Mouse (Mus musculus) thymus, adult 18-20 months (tissue): ENCODE data around the gene Lhfpl3.

Experiments
- DNase-seq, 2 experiments: peaks; one replicate each; pipeline ENCODE4 v3.0.0; 2022; ENCODE audit warnings: mixed read lengths in 2 of 2

The Lhfpl3 gene

DNA sequence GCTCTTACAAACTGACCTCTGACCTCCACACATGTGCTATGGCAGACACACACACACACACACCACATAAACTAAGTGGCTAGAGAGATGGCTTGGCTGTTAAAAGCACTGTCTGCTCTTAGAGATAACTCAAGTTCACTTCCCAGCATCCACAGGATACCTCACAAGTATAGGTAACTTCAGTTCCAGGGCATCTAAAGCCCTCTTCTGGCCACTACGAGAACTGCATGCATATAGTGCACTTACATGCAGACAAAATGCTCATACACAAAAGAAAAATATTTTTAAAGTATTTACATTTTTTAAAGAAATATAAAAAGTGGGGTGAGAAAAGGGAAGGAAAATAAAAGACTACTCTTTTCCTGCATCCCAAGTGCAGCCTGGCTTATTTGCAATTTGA lies 408.6 kb downstream of the Lhfpl3 start:
- no peak for DNase-seq

GRCm38 (mm10) chr5:23165947-23166350 lies 420.1 kb downstream of the Lhfpl3 start:
- no peak for DNase-seq

DNA sequence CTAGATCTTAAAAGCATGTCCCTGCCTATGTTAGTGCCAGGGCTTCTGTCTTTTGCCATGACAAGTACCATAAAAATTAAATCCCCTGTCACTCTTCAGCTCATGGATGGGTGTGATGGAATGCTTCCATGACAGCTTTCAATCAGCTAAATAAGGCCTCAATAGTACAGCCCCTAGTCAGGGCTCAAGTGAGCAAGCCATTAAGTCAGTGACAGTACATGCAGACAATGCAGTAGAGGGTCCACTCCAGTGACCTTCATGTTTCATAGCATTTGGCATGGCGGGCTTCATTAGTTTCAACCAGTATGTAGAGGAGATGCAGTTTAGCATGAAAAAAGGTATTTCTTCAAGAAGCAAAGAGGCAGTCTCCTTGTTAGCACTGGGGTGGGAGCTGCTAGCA lies 420.8 kb downstream of the Lhfpl3 start:
- DNase-seq: no peak

DNA sequence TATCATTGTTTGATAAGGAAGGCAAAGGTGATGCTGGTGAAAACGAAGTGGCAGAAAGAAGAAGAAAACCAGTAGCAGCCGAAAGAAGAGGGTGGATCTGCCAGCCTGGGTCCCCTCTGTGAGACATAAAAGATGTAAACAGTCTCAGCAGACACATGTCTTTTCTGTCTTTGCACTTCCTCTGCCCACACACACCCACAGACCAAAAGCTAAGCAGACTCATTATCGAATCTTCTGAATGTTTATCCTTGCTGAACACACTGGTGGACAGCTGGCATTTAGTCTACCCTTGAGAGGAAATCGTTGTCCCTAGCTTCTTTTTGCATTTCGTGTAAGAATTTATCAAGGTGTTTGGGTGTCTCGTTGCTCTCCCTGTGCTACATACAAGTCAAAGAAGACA lies 443.8 kb downstream of the Lhfpl3 start:
- DNase-seq: no peak

GRCm38 (mm10) chr5:23196879-23197278 lies 451.0 kb downstream of the Lhfpl3 start:
- no peak for DNase-seq

DNA sequence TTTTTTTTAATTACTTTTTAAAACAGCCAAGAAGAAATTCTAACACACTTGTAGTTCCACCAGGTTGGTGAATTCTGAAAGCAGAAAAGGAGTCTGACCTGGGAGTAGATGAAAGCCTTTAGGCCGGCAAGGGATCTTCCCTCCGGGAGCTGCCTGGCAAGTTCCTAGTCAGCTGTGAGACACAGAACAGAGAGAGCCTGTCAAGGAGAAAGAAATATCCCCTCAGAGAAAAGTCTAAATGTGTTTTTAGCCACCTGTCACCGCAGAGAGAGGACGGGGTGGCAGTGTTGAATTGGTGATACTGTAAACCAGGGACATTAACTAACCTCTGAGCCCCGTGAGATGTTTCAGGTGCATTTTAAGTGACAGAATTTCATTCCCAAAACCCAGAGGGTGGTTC lies 467.2 kb downstream of the Lhfpl3 start:
- DNase-seq: no peak

DNA sequence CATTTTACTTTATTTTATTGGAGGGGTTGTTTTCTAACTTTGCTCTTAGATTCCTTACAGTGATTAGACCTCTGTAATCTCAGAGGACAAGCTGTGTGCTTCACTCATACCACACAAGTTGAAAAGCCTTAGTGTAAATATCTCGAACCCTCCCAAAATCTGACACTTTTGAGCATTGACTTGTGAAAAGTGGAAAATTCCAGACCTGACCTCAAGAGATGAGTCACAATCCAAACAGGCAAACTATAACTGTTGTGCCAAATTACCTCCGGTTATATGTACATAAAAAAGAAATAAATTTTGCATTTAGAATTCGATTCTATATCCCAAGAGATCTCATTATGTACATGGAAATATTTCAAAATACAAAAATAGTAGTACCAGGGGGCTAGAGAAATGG lies 468.8 kb downstream of the Lhfpl3 start:
- DNase-seq: no peak

DNA sequence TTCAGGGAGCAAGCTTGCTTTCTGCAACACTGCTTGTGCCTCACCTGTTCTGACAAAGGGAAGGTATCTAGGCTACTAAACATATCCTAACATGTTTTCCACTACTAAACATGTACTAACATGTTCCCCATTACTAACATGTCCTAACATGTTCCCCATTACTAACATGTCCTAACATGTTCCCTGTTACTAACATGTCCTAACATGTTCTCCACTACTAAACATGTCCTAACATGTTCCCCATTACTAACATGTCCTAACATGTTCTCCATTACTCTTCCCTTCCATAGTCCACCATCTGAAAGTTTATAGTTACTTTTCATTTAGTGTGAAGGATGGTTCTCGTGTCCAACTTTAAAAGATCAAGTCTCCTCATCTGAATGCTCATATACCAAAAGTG lies 473.8 kb downstream of the Lhfpl3 start:
- DNase-seq: no peak

DNA sequence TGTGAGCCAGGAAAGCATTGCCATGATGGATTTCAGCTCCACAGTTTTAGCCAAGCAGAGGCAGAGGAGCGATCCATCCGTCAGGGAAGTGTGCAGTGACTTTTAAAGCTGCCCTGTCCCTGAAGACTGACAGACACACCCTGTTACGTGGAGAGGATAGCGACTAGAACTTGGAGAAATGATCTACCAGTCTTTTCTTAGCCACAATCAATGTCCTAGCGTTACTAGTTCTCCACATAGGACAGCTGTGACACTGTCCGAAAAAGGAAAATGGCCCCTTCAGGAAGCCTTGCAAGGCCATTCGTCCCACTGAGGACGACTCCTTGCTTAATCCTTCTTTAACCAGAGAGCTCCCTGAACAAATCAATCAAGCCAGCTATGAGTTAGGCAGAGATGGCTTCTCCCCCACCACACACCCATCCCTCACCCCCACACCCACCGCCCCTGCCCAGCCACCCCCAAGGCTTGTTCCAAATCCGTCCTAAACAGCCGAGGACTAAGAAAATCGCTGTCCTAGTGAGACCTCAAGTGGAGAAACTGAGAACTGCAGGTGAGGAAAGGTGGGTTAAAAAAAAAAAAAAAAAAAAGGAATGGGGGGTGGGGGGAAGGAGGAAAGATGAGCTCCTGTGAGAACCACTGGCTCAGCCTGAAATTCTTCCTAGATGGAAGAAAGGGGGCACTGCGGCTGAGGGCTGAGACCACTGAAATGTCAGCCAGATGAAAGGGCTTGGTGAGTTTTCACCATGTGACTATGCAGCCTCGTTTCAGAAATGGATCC lies 479.1 kb downstream of the Lhfpl3 start:
- no peak for DNase-seq

- no peak for DNase-seq
These were observed 479.8 kb downstream of the Lhfpl3 start for GRCm38 (mm10) chr5:23225621-23226020.

GRCm38 (mm10) chr5:23226753-23227152 lies 480.9 kb downstream of the Lhfpl3 start:
- no peak for DNase-seq

DNA sequence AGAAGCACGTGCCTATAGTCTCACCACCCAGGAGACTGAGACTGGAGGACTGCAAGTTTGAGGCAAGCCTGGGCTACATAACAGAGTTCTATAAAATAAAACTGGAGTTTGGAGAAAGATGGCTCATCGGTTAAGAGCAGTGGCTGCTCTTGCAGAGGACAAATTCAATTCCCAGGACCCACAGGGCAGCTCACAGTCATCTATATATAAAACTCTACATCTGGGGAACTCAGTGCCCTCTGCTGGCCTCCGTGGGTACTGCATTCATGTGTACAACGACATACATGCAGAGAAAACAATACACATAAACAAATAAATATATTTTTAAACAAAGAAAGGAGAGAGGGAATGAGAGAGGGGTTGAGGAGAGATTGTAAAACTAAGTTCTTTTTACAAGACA lies 501.1 kb downstream of the Lhfpl3 start:
- no peak for DNase-seq

- no peak for DNase-seq
These were observed 501.9 kb downstream of the Lhfpl3 start for GRCm38 (mm10) chr5:23247784-23248183.

DNA sequence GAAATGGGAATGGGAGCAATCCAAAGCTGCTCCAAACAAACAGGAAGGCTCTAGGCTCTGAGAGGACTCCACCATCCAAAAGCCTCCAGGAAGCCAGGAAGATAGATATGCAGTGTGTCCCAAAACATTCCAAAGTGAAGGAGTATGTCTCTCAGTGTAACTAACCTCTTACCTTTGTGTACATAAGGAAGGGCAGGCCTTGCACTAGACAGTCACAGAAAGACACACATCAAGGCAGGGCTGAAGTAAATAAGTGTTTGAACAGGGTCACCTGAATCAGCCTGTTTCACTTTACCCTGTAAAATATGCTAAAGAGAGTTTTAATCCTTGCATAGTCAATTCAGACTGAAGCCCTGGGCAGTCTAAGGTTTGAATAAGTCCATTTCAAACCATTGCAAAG lies 502.4 kb downstream of the Lhfpl3 start:
- no peak for DNase-seq

DNA sequence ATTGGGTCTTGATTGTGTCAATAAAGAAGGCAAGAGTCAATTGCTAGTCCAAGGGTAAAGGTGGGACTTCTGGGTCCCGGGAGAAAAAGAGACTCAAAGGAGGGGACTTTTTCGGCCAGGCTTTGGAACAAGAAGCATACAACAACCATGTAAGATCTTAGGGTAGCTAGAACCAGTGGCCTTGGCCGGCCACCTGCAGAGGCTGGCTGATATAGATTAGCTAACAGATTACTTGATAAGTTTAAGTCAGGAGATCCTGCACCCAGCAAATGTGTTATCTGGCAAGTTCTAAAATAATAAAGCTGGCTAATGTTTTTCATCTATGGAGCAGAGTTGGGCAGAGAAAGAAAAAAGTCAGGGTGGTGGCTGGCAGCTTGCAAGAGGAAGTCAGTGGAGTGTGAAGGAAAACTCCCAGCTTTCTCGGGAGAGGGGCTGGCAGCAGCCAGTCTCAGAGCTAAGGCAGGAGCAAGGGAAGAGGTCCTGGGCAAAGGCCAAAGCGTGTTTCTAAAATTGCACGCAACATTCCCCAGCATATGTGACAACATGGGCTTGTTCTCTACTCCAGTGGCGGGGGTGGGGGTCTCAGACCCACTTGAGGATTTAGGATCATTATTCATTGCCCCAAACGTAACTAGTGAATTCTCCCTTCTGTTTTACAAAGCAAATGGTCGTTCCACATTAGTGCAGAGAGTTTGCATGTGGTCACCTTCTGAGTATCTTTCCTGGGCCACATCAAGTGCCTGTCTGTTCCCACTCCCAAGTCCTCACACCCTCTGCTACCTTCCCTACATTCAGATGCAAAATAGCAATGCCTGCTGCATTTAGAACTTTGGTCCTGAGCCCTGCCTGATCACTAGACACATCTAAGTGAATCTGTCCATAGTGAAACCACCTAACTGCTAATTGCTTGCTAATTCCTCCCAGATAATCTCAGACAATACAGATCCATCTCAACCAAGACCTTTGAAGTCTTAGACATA lies 504.3 kb downstream of the Lhfpl3 start:
- no peak for DNase-seq

GRCm38 (mm10) chr5:23251462-23252224 lies 505.8 kb downstream of the Lhfpl3 start:
- DNase-seq: peak; percentile 27 to 32

DNA sequence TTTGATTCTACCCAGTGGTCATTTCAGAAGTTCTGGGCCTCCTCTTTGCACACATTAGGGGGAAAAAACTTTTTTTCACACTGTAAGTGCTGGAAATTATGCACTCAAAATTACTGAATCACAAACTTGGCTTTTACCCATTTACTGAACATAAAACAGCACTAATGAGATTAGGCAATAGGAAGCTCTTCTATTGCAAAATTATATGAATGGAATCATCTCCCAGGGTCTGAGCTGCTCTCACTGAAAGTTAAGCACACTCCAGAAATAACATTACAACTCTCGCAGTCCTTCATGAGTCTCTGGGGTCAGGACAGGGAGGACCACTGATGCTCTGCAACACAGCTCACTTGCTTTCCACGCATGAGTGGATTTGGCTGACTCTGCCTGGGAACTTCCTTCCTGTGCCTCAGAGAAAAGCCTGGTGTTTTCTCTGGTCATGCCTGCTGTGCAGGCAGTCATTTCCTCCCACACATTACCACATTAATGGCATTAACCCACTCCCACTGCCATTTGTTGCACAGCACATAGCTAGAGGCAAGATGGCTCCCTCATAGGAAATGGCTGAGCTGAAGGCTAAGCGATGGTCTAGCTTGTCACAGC lies 510.1 kb downstream of the Lhfpl3 start:
- DNase-seq: no peak

- DNase-seq: no peak
These were observed 527.5 kb downstream of the Lhfpl3 start for GRCm38 (mm10) chr5:23273309-23273708.

DNA sequence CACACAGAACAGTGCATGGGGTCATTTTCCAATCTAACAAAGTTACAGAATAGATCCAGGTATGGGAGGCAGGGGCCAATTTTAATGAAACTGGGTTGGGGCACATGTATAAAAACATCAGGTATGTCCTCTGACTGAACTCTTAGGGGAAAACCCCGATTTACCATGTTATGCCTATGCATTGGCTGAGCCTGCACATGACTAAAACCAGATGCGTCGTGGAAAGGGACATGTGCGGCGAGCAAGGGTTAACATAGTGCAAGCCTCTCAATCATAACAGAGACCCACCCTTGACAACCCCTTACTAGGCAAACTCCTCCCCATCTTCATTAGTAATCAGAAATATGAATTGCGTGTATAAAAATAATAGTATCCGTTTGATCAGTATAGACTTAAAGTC lies 533.5 kb downstream of the Lhfpl3 start:
- no peak for DNase-seq

GRCm38 (mm10) chr5:23284884-23285283 lies 539.0 kb downstream of the Lhfpl3 start:
- no peak for DNase-seq

DNA sequence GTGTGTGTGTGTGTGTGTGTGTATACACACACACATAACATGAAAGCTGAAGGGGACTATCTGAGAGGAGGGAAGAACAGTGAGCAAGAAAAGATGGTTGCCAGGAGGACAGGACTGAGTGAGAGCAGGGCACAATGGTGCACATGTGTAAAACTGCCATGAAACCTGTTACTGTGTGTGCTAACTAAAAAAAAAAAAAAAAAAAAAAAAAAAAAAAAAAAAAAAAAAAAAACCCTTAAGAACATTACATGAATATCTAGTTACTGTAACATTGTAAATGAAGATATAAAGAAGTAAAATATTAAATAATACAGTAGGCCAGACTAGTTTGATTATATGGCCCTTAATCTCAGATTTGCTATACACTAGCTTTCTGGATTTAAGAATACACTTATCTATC lies 543.3 kb downstream of the Lhfpl3 start:
- DNase-seq: no peak
